Mouse (Mus musculus): Measurements from ENCODE around the gene Hist2h3b. TPM values are rescaled to one million over a fixed set of nuclear protein-coding genes. Genes with fewer than 3 reads are reported as not detected.

Gene Hist2h3b
- polyA plus RNA-seq, 1 experiment from 2014 or later, result 5.3 TPM

DNA sequence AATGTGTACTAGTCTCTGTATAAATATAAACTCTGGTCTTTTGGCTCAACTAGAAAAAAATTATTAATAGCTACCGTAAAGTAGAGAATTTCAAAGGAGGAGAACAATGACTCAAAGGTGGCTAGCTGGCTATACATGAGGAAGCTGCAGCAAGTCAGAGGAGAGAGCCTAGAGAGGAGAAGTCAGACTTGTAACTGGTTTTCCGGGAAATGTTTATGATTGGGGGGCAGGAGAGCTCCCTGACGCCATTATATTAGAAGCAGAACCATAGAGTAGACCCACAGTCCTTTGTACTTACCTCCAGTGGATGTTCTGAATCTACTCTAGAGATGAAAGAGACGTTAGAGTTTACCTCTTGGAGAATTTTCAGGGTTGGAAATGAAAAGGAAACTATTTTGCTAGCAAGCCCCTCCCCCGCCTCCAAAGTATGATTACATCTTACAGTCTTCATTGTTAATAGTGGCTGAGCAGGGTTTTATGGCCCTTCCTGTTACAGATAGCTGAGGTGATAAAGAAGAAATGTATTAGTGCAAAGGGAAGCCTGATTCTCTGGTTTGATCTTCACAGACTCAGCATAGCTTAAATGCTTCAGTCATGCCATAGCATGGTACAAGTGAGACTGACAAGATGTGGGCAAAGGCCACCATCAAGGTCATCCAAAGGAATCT is 12.4 kb upstream of the Hist2h3b start:
- Histone ChIP-seq H3K36me3 (ENCODE audit: control insufficient read depth, insufficient read depth, low read length) (no peaks in the 10 kb centered on the region), H3K4me3 (ENCODE audit: low read depth, low read length) (no peak overlapping the region), H3K9me3 (ENCODE audit: control insufficient read depth, low read length) (no peaks in the 10 kb centered on the region), H3K4me1 (ENCODE audit: control insufficient read depth, insufficient read depth, low read length) (no peaks in the 10 kb centered on the region), H3K27me3 (ENCODE audit: control insufficient read depth, insufficient read depth, low read length) (no peaks in the 10 kb centered on the region), H3K27ac (ENCODE audit: low read depth, low read length) (no peak overlapping the region), H3K4me2 (ENCODE audit: low read depth, low read length) (no peak overlapping the region), H3K9ac (replicated peaks; ENCODE audit: low read depth, low read length) (no peak overlapping the region)
- WGBS, result 83% methylated on average over 5 of the region's 5 CpGs
- no peak for ATAC-seq (ENCODE audit: low read depth)

- Histone ChIP-seq H3K27me3 (ENCODE audit: control insufficient read depth, insufficient read depth, low read length) (no peaks in the 10 kb centered on the region), H3K4me1 (ENCODE audit: control insufficient read depth, insufficient read depth, low read length) (no peaks in the 10 kb centered on the region), H3K27ac (ENCODE audit: low read depth, low read length) (no peak overlapping the region), H3K9ac (replicated peaks; ENCODE audit: low read depth, low read length) (no peak overlapping the region), H3K4me3 (ENCODE audit: low read depth, low read length) (no peak overlapping the region), H3K9me3 (ENCODE audit: control insufficient read depth, low read length) (no peaks in the 10 kb centered on the region), H3K4me2 (ENCODE audit: low read depth, low read length) (no peak overlapping the region), H3K36me3 (ENCODE audit: control insufficient read depth, insufficient read depth, low read length) (no peaks in the 10 kb centered on the region)
- 81% methylated on average over 3 of the region's 3 CpGs for WGBS
- ATAC-seq (ENCODE audit: low read depth), result no peak
Observed at GRCm38 (mm10) chr3:96257190-96257589, 11.3 kb upstream of the Hist2h3b start.

GRCm38 (mm10) chr3:96260220-96260619 is 8.2 kb upstream of the Hist2h3b start:
- 96% methylated on average over 5 of the region's 5 CpGs for WGBS
- no peaks in the 10 kb centered on the region for H3K27me3 ChIP-seq (ENCODE audit: control insufficient read depth, insufficient read depth, low read length)

DNA sequence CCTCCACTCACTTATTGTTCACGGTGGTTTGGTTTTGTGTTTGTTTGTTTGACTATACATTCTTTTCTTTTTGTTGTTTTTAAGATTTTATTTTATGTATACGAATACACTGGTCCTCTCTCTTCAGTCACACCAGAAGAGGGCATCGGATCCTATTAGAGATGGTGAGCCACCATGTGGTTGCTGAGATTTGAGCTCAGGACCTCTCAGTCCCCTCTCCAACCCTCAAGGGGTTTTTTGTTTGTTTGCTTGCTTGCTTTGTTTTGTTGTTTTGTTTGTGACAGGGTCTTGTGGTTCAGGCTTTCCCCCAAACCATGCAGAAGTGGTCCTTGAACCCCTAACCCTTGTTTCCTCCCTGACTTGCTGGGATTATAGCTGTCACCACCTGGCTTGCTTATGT is 6.8 kb upstream of the Hist2h3b start:
- no peak for ATAC-seq (ENCODE audit: low read depth)
- Histone ChIP-seq H3K4me1 (ENCODE audit: control insufficient read depth, insufficient read depth, low read length) (peaks cover 13% of the 10 kb centered on the region; the same call in 1 of the 2 replicates), H3K27me3 (ENCODE audit: control insufficient read depth, insufficient read depth, low read length) (no peaks in the 10 kb centered on the region), H3K4me2 (ENCODE audit: low read depth, low read length) (peak overlapping the region; percentile 77), H3K27ac (ENCODE audit: low read depth, low read length) (peak overlapping the region; percentile 97), H3K36me3 (ENCODE audit: control insufficient read depth, insufficient read depth, low read length) (no peaks in the 10 kb centered on the region), H3K9me3 (ENCODE audit: control insufficient read depth, low read length) (no peaks in the 10 kb centered on the region), H3K9ac (replicated peaks; ENCODE audit: low read depth, low read length) (no peak overlapping the region), H3K4me3 (ENCODE audit: low read depth, low read length) (peak overlapping the region; percentile 61)
- 68% methylated on average over 3 of the region's 3 CpGs for WGBS

More at GRCm38 (mm10) chr3:96260220-96260619, 8.2 kb upstream of the Hist2h3b start:
- no peak overlapping the region for H3K4me2 ChIP-seq (ENCODE audit: low read depth, low read length)
- no peak for ATAC-seq (ENCODE audit: low read depth)
- H3K4me1 ChIP-seq (ENCODE audit: control insufficient read depth, insufficient read depth, low read length), result peaks cover 13% of the 10 kb centered on the region; the same call in 1 of the 2 replicates
- H3K27ac ChIP-seq (ENCODE audit: low read depth, low read length), result no peak overlapping the region
- H3K9ac ChIP-seq (replicated peaks; ENCODE audit: low read depth, low read length), result no peak overlapping the region
- H3K4me3 ChIP-seq (ENCODE audit: low read depth, low read length), result no peak overlapping the region
- H3K36me3 ChIP-seq (ENCODE audit: control insufficient read depth, insufficient read depth, low read length), result no peaks in the 10 kb centered on the region
- no peaks in the 10 kb centered on the region for H3K9me3 ChIP-seq (ENCODE audit: control insufficient read depth, low read length)

DNA sequence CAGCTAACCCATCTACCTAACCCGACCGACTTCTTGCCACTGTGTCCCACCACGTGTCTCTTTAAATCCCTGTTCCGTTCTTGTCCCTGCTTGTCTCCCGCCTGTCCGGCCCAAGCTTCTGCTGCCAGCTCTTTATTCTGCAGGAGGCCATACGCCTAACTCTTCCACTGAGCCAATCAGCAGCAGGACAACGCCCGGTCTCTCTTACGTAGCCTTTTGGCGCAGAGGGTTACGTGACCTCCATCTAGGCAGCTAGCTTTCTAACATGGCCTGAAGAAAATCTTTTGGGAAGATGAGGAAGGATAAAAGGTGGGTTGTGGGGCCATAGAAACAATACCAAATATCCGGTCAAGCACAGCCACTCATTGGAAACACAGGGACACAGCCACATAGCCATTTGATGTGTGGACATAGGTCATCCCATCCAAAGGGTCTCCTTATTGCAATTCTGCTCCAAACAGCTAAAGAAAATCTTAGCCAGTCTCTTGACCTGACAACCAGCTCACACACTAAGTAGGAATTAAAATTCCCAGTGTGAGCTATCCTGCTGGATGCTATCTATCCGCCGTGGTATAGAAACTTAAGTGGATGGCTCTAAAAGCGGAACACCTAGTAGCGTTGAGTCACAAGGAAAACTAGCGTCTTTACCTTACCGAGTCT is 6.1 kb upstream of the Hist2h3b start:
- H3K4me2 ChIP-seq (ENCODE audit: low read depth, low read length), result peak overlapping the region; percentile 77
- peak; percentile 78 for ATAC-seq (ENCODE audit: low read depth)
- H3K9me3 ChIP-seq (ENCODE audit: control insufficient read depth, low read length), result no peaks in the 10 kb centered on the region
- H3K4me1 ChIP-seq (ENCODE audit: control insufficient read depth, insufficient read depth, low read length), result peaks cover 13% of the 10 kb centered on the region; the same call in 1 of the 2 replicates
- under 1% methylated on average over 19 of the region's 19 CpGs for WGBS
- H3K27me3 ChIP-seq (ENCODE audit: control insufficient read depth, insufficient read depth, low read length), result no peaks in the 10 kb centered on the region
- H3K36me3 ChIP-seq (ENCODE audit: control insufficient read depth, insufficient read depth, low read length), result no peaks in the 10 kb centered on the region
- H3K9ac ChIP-seq (replicated peaks; ENCODE audit: low read depth, low read length), result peak overlapping the region; percentile 84
- H3K4me3 ChIP-seq (ENCODE audit: low read depth, low read length), result peak overlapping the region; percentile 61
- H3K27ac ChIP-seq (ENCODE audit: low read depth, low read length), result peak overlapping the region; percentile 97

DNA sequence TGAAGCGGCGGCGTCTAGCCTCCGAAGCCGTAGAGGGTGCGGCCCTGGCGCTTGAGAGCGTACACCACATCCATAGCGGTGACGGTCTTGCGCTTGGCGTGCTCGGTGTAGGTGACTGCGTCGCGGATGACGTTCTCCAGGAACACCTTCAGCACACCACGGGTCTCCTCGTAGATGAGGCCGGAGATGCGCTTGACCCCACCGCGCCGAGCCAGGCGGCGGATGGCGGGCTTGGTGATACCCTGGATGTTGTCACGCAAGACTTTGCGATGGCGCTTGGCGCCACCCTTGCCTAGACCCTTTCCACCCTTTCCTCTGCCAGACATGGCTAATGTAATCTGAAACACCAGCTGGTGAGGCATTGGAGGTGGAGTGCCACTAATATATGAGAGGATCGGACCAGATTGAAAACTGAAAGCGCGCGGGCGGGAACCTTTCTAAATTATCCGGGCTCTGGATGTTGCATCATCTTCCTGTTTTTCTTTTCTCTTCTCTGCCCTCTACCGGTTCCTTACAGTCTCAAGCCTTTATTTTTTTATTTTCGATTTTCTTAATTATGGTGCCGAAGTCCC is 5.4 kb upstream of the Hist2h3b start, which contains the start of gene Hist2h4:
Gene Hist2h4, minus strand, starts transcription at position 333 of the 572 bp plus-strand sequence.
- Histone ChIP-seq H3K9ac (replicated peaks; ENCODE audit: low read depth, low read length) (peak within 1 kb of the TSS; percentile 84), H3K27ac (ENCODE audit: low read depth, low read length) (peak within 1 kb of the TSS; percentile 97), H3K9me3 (ENCODE audit: control insufficient read depth, low read length) (no peaks in the 10 kb centered on the region), H3K4me3 (ENCODE audit: low read depth, low read length) (peak within 1 kb of the TSS; percentile 61), H3K4me1 (ENCODE audit: control insufficient read depth, insufficient read depth, low read length) (peaks cover 16% of the 10 kb centered on the region; the same call in 1 of the 2 replicates), H3K27me3 (ENCODE audit: control insufficient read depth, insufficient read depth, low read length) (no peaks in the 10 kb centered on the region), H3K36me3 (ENCODE audit: control insufficient read depth, insufficient read depth, low read length) (no peaks in the 10 kb centered on the region), H3K4me2 (ENCODE audit: low read depth, low read length) (peak within 1 kb of the TSS; percentile 77)
- ATAC-seq (ENCODE audit: low read depth), result peak; percentile 91
- WGBS, result under 1% methylated on average over 36 of the region's 40 CpGs

DNA sequence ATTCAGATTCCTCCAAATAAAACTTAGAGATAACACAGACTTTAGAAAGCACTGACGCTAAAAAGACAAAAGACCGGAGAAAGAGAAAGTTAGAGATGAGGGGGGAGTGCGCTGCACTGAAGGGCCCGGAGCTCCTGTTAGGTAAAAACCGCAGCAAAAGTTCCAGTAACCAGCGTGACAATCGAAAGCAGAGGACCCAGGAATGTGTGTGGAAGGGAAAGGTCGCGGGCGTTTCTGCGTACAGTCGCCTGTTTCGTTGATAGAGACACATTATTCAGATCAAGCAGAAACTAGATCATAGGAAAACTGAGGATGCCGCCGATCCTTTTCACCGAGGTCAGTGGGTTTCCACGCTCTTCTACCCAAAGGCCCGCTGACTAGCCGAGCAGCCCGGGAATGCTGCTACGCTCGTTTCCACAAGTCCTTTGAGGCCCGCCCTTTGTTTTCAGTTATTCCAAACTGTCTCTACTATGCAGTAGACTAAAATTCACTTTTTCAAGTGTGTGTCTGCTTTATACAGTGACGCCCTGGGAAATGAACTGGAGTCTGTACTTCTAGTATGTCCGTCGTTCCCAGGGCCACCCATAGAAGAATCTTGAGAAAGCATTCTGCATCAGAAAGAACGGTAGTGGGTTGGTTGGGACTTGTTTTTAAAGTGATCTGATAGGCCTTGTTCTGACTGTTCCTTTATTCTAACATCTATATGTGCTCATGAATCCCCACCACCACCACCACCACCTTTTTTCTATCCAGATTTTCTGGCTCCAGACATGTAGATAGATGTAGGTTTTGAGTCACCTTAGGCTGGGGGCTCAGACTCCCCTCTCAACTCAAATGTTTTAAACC is 4.7 kb upstream of the Hist2h3b start:
- WGBS, result 5% methylated on average over 27 of the region's 27 CpGs

GRCm38 (mm10) chr3:96264404-96264949 is 4.0 kb upstream of the Hist2h3b start:
- WGBS, result 71% methylated on average over 7 of the region's 7 CpGs
- H3K27me3 ChIP-seq (ENCODE audit: control insufficient read depth, insufficient read depth, low read length), result no peaks in the 10 kb centered on the region
- H3K9me3 ChIP-seq (ENCODE audit: control insufficient read depth, low read length), result no peaks in the 10 kb centered on the region
- 0 out of 2 replicates have a peak overlapping the region, but pooled peaks have one; percentile 84 for H3K9ac ChIP-seq (replicated peaks; ENCODE audit: low read depth, low read length)
- ATAC-seq (ENCODE audit: low read depth), result no peak
- H3K4me3 ChIP-seq (ENCODE audit: low read depth, low read length), result no peak overlapping the region; the same call in 1 of the 2 replicates
- H3K36me3 ChIP-seq (ENCODE audit: control insufficient read depth, insufficient read depth, low read length), result no peaks in the 10 kb centered on the region
- peaks cover 20% of the 10 kb centered on the region; the same call in 1 of the 2 replicates for H3K4me1 ChIP-seq (ENCODE audit: control insufficient read depth, insufficient read depth, low read length)
- peak overlapping the region; percentile 97; the same call in 1 of the 2 replicates for H3K27ac ChIP-seq (ENCODE audit: low read depth, low read length)
- H3K4me2 ChIP-seq (ENCODE audit: low read depth, low read length), result peak overlapping the region; percentile 77; the same call in 1 of the 2 replicates

More for the DNA sequence above, 4.7 kb upstream of the Hist2h3b start:
- H3K36me3 ChIP-seq (ENCODE audit: control insufficient read depth, insufficient read depth, low read length), result no peaks in the 10 kb centered on the region
- ATAC-seq (ENCODE audit: low read depth), result peak; percentile 49; the same call in 1 of the 2 replicates
- peak overlapping the region; percentile 77 for H3K4me2 ChIP-seq (ENCODE audit: low read depth, low read length)
- peak overlapping the region; percentile 84 for H3K9ac ChIP-seq (replicated peaks; ENCODE audit: low read depth, low read length)
- peak overlapping the region; percentile 61 for H3K4me3 ChIP-seq (ENCODE audit: low read depth, low read length)
- H3K4me1 ChIP-seq (ENCODE audit: control insufficient read depth, insufficient read depth, low read length), result peaks cover 17% of the 10 kb centered on the region; the same call in 1 of the 2 replicates
- H3K27ac ChIP-seq (ENCODE audit: low read depth, low read length), result peak overlapping the region; percentile 97
- H3K9me3 ChIP-seq (ENCODE audit: control insufficient read depth, low read length), result no peaks in the 10 kb centered on the region
- H3K27me3 ChIP-seq (ENCODE audit: control insufficient read depth, insufficient read depth, low read length), result no peaks in the 10 kb centered on the region
